Mouse (Mus musculus) T-helper 1 cell (primary cell): ENCODE measurements at regions not wholly inside any gene's neighbourhood (a gene's known extent, or its start where the extent isn't known, plus 50 kb on each side); places are given as distances from the start of the nearest gene placed in this dataset.

Experiments used
- in situ Hi-C: fragments of 300-600 bp; cut with MboI, MseI; formaldehyde crosslinking; loops from one replicate; pipeline ENCODE4 v1.15.1; 2025; ENCODE audit warnings: high pct_unique_total_duplicates

DNA sequence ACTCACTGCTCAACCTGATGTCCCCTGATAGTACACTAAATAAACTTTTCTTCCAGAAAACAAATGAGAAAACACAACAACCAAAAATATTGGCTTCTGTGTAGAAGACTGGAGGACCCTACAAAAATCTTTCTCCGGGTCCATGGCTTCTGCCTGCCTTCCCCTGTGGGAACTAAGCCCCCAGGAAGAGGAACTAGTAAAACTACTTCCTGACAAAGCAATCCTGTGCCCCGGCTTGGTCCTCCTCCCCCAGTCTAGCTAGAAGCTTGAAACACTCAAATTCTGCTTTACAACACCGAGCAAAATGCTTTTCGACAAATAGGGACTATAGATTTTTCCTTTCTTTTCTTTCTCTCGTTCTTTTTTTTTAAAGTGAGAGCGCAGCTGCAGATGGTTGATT is 51.3 kb upstream of the Mki67 start:
- in situ Hi-C loops: no loop called here

DNA sequence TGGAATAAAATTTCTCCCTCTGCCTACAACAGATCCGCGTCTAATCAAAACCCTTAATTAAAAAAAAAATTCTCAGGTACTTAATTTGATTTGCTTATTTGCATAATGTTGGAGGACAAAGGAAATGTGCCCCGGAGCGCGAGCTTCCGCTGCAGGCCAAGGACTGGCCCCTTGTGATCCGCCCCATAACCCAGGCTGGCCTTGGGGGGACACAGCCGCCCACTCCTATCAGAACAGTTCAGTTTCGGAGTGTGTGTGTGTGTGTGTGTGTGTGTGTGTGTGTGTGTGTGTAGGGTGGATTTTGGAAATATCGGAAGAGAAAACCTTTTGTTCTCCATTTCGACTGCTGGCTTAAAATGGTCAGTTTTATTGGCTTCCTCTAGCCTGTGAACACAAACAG is 51.9 kb upstream of the Mki67 start:
- in situ Hi-C loops: no loop called here

DNA sequence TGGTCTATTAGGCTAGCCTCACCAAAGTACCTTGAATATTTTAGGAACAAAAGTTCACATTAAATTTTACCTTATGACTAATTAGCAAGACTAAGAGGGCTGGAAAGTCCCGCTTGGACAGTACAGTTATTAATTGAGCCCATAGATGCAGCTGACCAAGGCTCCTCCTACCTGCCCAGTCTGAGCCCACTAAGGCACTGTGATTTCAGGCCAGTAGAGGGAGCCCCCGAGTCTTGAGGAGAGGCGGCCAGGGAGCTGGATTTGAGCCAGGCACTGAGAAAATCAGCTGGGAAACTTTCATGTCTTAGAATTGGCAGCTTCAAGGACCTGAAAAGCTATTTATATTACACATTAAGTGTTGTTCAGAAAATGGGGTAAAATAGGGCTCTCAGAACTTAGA is 52.4 kb upstream of the Mki67 start:
- in situ Hi-C loops: no loop called here

DNA sequence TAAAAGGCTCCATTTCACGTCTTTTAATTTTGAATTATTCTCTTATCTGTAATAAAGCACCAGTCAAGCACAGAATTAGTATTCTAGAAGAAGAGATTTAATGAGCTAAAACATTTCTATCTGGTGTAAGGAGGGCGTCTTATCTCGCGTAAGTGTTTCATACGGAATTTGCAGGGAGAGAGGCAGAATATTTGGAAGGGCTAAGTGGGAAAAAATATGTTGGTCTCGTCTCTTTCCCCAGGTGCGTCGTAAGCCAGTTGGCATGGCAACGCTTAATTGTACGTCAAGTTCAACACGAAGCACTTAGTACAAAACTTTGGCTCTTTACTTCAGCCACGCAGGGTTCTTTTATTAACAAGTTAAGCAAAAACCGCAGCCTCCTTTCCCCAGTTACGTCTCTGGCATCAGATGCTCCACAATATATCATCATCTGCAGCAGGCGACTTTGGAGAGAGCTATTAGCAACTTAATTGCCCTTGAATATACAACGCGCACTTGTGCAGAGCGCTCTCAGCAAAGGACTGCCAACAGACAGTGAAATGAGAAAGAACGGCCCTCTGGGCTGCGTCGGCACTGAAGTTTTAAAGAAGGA is 53.0 kb upstream of the Mki67 start:
- in situ Hi-C loops: no loop called here

DNA sequence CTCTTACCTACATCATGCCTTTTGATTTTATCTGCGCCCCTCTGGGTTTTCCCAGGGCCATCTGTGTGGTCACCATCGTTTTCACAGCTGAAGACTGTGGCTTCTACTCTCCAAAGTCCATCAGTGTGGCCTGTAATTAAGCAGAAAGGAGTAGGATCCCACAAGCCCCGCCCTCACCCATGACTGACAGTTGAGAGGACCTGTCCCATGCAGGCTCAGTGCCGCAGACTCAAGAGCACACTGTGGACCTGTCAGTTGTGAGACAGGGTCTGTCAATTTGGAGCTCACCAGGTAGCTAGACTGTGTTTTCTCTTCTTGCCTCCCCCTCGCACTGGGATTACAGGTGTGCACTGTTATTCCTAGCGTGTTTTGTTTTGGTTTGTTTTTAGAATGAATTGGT is 53.9 kb upstream of the Mki67 start:
- in situ Hi-C loops: loop anchor here (10.0 kb wide), 1 partner anchor 65 kb away; no protein-coding TSS in a partner anchor

DNA sequence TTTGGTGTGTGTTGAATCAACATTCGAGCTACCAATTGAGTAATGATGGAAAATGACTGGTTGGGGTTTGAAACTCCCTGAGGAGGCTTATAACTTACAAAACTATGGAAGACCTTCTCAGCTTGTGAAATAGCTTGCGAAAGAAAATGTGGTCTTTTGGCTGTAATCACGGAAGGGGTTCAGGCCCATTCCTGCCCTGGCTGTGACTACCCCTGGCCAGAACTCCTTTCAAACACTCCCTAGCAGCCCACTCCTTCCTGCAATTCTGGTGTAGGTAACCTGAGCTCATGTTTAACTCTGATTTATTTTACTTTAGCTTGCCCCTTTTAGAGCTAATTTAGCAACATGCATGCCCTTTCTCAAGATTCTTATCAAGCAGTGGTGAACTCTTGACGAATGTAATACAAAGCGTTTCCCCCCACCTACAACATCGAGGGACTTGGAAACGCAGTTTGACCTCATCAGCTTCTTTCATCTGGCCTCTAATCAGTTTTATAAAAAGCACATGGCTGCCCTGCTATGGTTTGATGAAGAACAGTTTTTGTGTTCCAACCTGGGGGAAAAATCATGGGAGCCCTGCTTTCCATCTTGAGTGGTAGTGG is 59.8 kb upstream of the Mki67 start:
- in situ Hi-C loops: loop anchor here (10.0 kb wide), 1 partner anchor 59 kb away; no protein-coding TSS in a partner anchor

DNA sequence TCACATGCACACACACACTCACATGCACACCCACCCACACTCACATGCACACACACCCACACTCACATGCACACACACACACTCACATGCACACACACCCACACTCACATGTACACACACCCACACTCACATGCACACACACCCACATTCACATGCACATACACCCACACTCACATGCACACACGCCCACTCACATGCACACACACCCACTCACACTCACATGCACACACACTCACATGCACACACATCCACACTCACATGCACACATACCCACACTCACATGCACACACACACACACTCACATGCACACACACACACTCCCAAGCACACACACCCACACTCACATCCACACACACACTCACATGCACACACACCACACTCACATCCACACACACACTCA is 74.0 kb upstream of the Mki67 start:
- in situ Hi-C loops: loop anchor here (5.0 to 10.0 kb wide), 3 partner anchors 1185 to 1575 kb away; no protein-coding TSS in a partner anchor

DNA sequence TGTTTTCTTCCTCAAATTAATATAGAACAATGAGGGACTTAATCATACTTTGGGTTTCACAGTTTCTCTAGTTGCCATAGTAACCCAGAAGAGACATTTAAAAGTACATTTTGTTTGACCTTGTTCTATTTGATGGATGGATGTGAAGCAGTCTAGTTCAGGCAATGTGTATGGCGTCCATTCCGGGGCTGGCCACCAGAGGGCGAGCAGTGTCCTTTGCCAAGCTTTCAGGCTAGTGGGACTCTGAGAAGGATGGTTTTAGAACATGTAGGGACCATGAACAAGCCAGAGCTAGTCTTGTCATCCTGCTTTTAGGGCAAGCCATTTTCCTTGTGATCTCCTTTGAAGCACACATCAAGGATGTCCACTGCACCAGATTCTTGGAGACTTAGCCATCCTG is 74.8 kb upstream of the Mki67 start:
- in situ Hi-C loops: loop anchor here (5.0 to 10.0 kb wide), 3 partner anchors 1186 to 1576 kb away; no protein-coding TSS in a partner anchor

DNA sequence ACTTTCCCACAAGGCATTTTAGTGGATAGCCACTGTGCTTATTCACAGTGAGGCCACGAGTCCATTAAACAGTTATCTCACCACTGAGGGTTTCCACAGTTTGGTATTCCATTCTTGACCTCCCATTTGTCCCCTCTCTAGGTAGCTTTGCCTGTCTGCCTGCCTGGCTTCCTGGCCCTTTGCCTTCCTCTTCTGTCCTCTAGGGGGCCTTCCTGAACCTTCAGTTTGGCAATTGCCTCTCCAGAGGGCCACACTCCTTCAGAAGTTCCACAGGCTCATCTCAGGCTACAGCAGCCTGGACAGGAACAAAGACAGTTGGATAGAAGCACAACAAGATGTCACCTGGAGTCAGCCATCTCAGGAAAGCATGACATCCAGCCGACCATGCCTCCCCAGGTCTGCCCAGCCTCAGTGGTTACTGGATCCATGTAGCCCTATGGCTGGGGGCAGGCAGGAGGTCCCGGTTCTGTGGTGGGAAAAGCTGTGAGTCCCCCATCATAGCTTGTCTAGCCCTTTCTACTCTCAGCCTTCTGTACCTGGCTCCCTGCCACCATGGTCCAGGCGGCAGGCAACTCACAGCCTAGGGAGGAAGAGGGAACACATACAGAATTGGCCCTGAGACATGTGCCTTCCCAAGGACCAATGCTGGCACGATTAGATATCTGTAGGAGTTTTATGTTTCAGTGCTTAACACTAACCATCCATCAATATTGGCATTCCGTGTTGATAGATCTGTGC is 76.0 kb upstream of the Mki67 start:
- in situ Hi-C loops: loop anchor here (5.0 to 10.0 kb wide), 3 partner anchors 1187 to 1577 kb away; no protein-coding TSS in a partner anchor

DNA sequence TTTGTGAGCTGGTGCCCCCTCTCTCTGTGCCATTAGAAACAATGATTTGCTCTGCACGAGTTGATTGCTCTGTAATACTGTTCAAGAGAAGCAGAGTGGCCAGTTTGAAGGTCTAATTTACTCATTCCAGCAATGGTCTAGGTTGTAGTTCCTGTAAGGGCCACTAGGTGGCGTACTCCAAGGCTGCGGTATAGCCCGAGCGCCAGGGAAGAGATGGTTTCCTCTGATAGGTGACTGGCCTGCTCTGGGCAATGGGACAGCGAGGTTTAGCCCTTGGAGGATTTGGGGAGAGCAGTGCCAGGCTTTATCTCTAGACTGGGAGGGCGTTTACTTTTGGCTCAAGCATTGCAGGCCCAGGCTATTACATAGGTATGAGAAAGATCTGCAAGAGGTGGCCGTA is 76.8 kb upstream of the Mki67 start:
- in situ Hi-C loops: loop anchor here (5.0 to 10.0 kb wide), 3 partner anchors 1188 to 1578 kb away; no protein-coding TSS in a partner anchor

DNA sequence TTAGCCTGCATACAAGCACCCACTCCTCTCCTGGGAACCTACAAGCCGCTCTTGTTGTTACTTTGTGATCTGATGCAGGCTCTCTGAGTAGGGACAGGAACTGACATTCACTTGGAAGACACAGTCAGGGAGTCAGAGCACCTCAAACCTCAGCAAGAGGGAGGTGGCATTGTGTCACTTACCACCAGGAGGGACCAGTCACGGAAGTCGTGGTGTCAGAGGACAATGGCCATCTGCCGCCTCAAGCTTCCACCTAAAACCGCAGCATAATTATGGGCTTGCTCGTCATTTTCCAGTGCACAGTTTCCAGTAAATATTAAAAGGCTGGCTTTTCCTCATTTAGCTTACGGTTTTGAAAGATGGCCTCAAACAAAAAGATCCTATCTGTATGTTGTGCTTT is 78.1 kb upstream of the Mki67 start:
- in situ Hi-C loops: loop anchor here (5.0 to 10.0 kb wide), 3 partner anchors 1189 to 1579 kb away; no protein-coding TSS in a partner anchor

DNA sequence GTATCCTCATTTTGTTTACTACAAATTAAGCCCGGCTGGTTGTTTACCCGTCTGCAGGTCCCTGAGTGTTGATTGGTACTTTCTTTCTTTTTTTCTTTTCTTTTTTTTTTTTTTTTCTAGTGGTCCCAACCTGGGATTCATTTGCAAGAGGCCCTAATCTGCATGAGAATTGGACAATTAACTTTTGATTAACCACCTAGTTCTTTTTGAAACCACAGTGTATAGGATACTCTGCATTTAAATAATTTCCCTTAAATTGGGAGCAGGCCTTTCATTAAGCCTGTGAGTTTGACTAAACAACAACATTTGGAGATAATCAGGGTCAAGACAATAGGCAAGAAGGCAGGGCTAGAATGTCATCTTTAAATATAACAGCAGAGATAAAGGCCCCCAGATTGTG is 78.5 kb upstream of the Mki67 start:
- in situ Hi-C loops: loop anchor here (5.0 to 10.0 kb wide), 3 partner anchors 1190 to 1580 kb away; no protein-coding TSS in a partner anchor

DNA sequence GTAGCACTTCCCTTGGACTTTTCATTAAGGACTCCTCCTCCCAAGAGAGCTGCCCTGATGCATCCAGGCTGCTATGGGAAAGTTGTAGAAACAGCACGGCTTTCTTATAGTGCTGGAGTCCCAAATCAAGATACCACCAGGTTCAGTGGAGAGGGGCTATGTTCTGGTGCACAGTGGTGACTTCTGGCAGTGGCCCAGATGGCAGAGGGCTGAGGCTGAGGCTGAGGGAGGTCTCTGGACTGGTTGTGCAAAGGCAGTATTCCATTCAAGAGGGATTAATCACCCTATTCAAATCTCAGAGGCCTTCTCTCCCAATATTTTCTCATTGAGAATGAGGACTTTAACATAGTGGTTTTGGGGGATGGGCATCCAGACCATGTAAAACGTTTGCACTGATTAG is 82.3 kb upstream of the Mki67 start:
- in situ Hi-C loops: loop anchor here (10.0 kb wide), 2 partner anchors 1194 to 1584 kb away; no protein-coding TSS in a partner anchor

DNA sequence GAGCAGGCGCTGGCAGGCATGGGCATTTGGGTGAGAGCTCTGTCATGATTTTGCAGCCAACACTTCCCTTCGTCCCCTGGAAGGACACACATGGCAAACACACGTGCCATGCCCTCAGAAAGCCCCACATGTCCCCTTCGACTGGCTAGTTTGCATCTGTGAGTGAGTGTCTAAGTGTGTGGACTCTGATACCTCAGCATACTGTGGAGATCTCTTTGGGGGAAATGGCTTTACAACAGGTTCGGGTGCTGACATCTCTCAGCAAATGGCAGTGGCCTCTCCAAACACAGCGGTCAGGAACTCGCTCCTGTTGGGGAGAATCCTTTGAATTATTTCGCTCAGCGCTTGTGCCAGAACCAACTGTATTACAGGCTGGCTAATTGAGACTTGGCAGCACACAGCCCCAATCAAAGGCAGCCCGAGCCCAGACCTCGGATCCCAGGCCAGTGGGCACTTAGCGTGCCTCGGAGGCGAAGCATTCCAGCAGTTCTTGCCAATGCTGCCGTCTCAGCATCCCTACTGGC is 86.5 kb upstream of the Mki67 start:
- in situ Hi-C loops: no loop called here

DNA sequence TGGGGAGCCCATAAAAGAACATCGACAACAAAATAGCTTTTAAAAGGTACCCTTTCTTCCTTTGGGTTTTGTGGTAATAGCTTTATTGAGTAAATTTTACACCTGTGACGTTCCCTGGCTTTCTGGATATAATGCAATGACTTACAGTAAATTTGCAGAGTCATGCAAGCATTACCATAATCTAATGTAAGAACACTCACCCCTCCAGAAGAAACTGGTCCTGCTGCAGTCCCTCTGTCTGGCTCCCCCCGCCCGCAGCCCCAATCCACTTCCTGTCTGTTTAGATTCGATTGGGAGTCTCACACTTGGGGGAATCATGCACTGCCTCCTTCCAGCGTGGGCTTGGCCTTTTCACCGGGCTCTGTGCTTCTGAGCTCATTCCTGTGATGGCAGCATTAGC is 88.6 kb upstream of the Mki67 start:
- in situ Hi-C loops: no loop called here

DNA sequence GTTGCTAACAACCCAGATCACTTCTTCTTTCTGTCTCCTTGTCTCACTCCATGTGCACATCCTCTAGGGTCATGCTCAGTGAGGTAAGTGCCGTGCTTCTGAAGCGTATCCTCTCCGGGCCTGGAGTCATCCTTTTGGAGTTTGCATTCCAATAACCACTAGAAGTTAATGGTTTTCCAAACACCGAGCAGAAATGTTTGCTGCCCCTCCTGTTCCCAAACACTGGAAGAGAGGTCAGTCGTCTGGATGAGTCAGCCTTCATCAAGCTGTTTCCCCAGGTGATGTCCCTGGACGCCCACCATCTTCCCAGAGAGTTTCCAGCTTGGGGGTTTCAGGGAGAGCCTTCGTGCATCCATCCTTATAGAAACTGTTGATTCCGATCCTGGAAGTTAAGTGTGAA is 90.0 kb upstream of the Mki67 start:
- in situ Hi-C loops: no loop called here

DNA sequence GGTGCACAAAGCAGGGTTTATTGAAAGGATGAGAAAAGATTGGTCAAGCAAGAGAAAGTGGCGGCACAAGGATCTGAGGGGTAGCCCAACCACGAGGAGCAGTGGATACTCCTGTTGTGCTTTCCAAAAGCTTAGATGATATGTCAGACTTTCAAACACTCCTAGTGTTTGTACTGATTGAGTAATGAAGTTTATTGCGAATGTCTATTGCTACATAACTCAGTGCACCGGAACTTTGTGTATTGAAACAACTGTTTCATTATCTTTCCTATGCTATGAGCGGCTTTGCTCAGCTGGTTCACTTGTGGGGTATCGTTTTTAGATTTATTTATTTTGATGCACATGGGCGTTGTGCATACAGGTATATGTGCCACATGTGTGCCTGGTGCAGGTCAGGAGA is 90.5 kb upstream of the Mki67 start:
- in situ Hi-C loops: no loop called here

DNA sequence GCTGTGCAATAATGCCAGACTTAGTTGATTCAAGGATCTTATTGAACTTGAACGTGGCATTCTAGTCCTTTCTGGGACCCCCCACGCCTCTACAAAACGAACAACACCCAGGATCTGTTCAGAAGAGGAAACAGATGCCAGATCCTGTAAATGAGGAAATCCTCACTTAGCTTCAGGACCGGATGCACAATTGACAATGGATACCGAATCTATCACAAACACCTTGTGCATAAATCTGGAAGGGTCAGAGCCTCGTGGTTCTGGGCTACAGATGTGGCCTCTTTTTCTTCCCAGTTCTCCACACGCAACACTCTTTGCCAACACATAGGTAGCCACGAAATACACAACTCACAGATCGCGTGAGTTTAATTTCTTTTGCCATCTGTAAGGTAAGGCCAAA is 93.0 kb upstream of the Mki67 start:
- in situ Hi-C loops: no loop called here

DNA sequence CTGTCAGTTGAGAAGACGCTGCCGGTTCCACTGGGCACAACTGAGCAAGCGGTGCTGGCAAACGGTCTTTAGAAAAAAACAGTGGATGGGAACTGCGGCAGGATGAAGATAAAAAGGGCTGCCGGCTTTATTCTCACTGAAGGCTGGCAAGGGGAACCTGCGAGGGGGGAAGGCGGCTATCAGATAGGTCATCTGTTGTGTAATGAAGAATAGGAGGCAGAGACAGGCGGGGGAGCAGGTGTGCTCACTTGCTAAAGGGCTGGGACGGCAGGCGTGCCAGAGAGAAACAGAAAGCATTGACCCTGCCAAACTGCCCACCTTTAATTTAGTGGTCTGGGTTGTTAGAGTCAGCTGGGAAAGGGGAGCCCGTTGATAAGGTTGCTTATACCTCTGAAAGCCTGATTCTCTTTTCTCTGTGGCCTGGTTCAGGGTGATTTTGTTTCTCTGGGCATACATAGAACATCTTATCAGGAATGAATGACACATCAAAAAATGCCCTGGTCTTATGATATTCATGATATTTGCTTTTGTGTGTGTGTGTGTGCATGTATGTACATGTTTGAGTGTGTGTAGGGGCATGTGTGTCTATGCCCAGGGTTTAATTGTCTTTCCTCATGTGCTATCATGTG is 93.7 kb upstream of the Mki67 start:
- in situ Hi-C loops: loop anchor here (10.0 kb wide), 1 partner anchor 575 kb away; no protein-coding TSS in a partner anchor

DNA sequence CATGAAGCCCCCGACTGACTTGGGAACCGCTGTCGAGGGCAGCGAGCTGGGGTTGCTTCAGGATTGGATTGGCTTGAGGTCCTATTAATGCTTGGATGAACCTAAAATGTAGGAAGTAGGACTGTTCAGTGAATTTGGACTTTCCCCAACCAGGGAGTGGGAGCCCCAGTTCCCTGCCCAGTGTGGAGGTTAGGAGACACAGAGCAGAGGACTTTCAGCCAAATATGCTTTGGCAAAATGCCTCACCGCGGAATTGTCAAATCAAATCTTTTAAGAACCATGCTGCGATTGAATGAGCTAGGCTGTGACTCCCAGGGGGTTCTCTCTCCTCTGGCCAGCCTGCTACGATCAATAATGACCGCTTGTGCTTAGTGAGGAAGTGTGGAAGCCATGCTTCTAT is 94.8 kb upstream of the Mki67 start:
- in situ Hi-C loops: loop anchor here (10.0 kb wide), 1 partner anchor 574 kb away; no protein-coding TSS in a partner anchor

DNA sequence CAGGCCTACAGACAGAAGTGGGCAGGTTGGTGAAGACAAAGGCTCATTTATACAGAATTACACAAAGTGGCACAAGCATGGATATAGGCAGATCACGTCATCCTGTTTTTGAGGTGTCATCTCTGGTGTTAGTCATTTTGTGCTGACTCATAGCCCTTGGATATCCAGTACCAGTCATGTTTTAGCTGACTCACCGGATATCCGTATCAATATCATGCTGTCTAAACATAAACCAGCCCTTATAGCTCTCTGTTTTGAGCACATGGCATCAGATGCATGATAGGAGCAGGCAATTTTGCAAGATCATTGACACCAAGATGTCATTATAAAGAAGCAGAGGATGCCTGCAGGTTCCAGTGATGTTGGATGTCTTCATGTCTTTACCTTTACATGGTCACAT is 97.5 kb upstream of the Mki67 start:
- in situ Hi-C loops: loop anchor here (10.0 kb wide), 1 partner anchor 571 kb away; no protein-coding TSS in a partner anchor
